Comparison of ENCODE assay signal across 24 mouse cellular contexts in the genomic region with DNA sequence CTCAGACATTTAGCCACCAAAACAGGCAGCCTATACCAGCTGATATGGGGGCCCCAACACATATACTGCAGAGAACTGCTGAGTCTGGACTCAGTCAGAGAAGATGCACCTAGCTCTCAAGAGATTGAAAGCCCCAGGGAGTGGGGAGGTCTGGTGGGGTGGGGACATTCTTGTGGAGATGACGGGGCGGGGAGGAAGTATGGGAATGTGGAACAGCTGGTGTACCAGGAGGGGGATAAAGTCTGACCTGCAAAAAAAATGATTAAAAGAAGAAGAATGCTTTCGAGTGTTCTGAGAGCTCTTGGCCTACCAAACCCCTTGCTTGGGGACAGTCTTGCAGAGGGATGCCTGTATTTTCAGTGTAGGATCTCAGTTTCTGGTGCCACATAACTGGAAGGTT. TPM values are rescaled to one million over a fixed set of nuclear protein-coding genes. Genes with fewer than 3 reads are reported as not detected.
DNase-seq lines count a peak whose midpoint lies in the region; TF ChIP-seq lines count a peak whose summit lies in the region.
"Had no signal": no experiment of that assay in that cellular context is flagged by ENCODE, and none has a peak within 500 bp of the region (broad histone marks: within the 10 kb centered on the region; RNA-seq: fewer than 3 reads in every experiment).

No protein-coding gene starts in this region.

- H3K79me3 ChIP-seq in C2C12 (ENCODE audit: low read depth): no peaks in the 10 kb centered on the region

- no peak overlapping the region for H3ac ChIP-seq in C2C12 (ENCODE audit: control insufficient read depth, insufficient read length, low read depth)
- no peak overlapping the region for H3ac ChIP-seq in myocyte (ENCODE audit: control insufficient read depth, insufficient read length)

- H3K4me3 ChIP-seq in C2C12 (ENCODE audit: insufficient read depth, poor library complexity, severe bottlenecking): no peak overlapping the region
- no peak overlapping the region for H3K4me3 ChIP-seq in myocyte
- H3K4me3 ChIP-seq: embryonic facial prominence, embryonic 13.5 days; embryonic facial prominence, embryonic 15.5 days; erythroblast, embryonic 14.5 days; forebrain, embryonic 10.5 days; forebrain, embryonic 12.5 days had no signal

- peak overlapping the region; percentile 22 for H3K4me2 ChIP-seq in myocyte (ENCODE audit: low read depth)
- H3K4me2 ChIP-seq: embryonic facial prominence, embryonic 13.5 days; embryonic facial prominence, embryonic 15.5 days; forebrain, embryonic 12.5 days had no signal

- peak; percentile 4 for DNase-seq in R1 (ENCODE audit: low read depth, low spot score)
- no peak for DNase-seq in cerebellum, adult 9-10 months
- no peak for DNase-seq in gastrocnemius, postnatal 10 days
- DNase-seq: adrenal gland, adult 8-10 months; adrenal gland, postnatal 14 days; adrenal gland, postnatal 36 days; B cell, adult 2 months; cerebellum, adult 11-12 months; cerebellum, adult 2 months; cerebellum, adult 9-11 months; cerebellum, postnatal 14 days; cerebellum, postnatal 36 days had no signal

- H3K36me3 ChIP-seq in C2C12 (ENCODE audit: control insufficient read depth, insufficient read depth): no peaks in the 10 kb centered on the region
- H3K36me3 ChIP-seq in myocyte (ENCODE audit: control insufficient read depth, insufficient read depth): no peaks in the 10 kb centered on the region
- H3K36me3 ChIP-seq: embryonic facial prominence, embryonic 13.5 days; embryonic facial prominence, embryonic 15.5 days; forebrain, embryonic 10.5 days; forebrain, embryonic 12.5 days had no signal

- TF ChIP-seq POLR2A in myocyte (IDR thresholded peaks at IDR 0.05; ENCODE audit: insufficient read length, low read depth): no peak

- H3K27me3 ChIP-seq in C2C12 (ENCODE audit: control insufficient read depth, insufficient read depth, insufficient read length) (no peaks in the 10 kb centered on the region), myocyte (ENCODE audit: control insufficient read depth, insufficient read depth, insufficient read length) (no peaks in the 10 kb centered on the region)
- H3K27me3 ChIP-seq: embryonic facial prominence, embryonic 13.5 days; embryonic facial prominence, embryonic 15.5 days; forebrain, embryonic 12.5 days; Patski had no signal

- TF ChIP-seq CTCF in C2C12 (IDR thresholded peaks at IDR 0.05; ENCODE audit: control insufficient read depth, insufficient read depth, insufficient read length): no peak

- H3K79me2 ChIP-seq in C2C12 (ENCODE audit: control insufficient read depth, insufficient read depth) (no peaks in the 10 kb centered on the region), myocyte (ENCODE audit: control insufficient read depth, insufficient read depth) (no peaks in the 10 kb centered on the region)

TF ChIP-seq in C2C12, 6 proteins besides CTCF, POLR2A, EP300 and RAD21:
- TF ChIP-seq MAX (IDR thresholded peaks at IDR 0.05) (no peak), MYOD1 (IDR thresholded peaks at IDR 0.05; ENCODE audit: control insufficient read depth, insufficient read length, low read depth) (peak; percentile 29), CEBPB (IDR thresholded peaks at IDR 0.05; ENCODE audit: low read depth) (no peak), MYOG (IDR thresholded peaks at IDR 0.05; ENCODE audit: control insufficient read depth, extremely low read depth, insufficient read length) (no peak), USF1 (IDR thresholded peaks at IDR 0.05; ENCODE audit: low read depth) (no peak)

TF ChIP-seq in myocyte, 11 proteins besides CTCF, POLR2A, EP300 and RAD21:
- TF ChIP-seq MYOD1 (IDR thresholded peaks at IDR 0.05; ENCODE audit: control insufficient read depth in 1 of 3, insufficient read length in 2 of 3, low read depth in 2 of 3) (peak in 2 of 3 experiments; percentile 42 to 75), MYOG (IDR thresholded peaks at IDR 0.05; ENCODE audit: control insufficient read depth in 1 of 3, insufficient read depth in 1 of 3, insufficient read length in 2 of 3, low read depth in 2 of 3) (peak in 1 of 3 experiments; percentile 17), TCF12 (IDR thresholded peaks at IDR 0.05; ENCODE audit: insufficient read depth, poor library complexity, severe bottlenecking) (peak; percentile 56), E2F4 (IDR thresholded peaks at IDR 0.05; ENCODE audit: insufficient read depth) (no peak)
TF ChIP-seq in myocyte: peak in this region for 3.

RNA-seq across cellular contexts. Expression of a gene that starts 42.1 kb away (rescaled TPM):
- polyA plus RNA-seq in C2C12 (2012; fragmentation: generic; extraction: Trizol) (not detected), myocyte (2012; fragmentation: generic; extraction: Trizol) (0.14 TPM)
- 10 to 100 TPM; 40.9 to 55.1 TPM for total RNA-seq in gastrocnemius, postnatal 10 days (2021)
- total RNA-seq: common myeloid progenitor, adult 5-6 weeks; MEL had no signal
- polyA plus RNA-seq: embryonic facial prominence, embryonic 11.5 days; erythroblast, embryonic 14.5 days; forebrain, embryonic 10.5 days; forebrain, embryonic 12.5 days had no signal

RNA-seq across cellular contexts. Expression of a gene that starts 58.0 kb away (rescaled TPM):
- polyA plus RNA-seq in C2C12 (2012; fragmentation: generic; extraction: Trizol) (0.09 TPM), myocyte (2012; fragmentation: generic; extraction: Trizol) (2.1 TPM)
- total RNA-seq in gastrocnemius, postnatal 10 days (2021): 10 to 100 TPM; 11.3 to 12.1 TPM
- total RNA-seq: common myeloid progenitor, adult 5-6 weeks; MEL had no signal
- polyA plus RNA-seq: activated CD4-positive, CD25-positive, alpha-beta regulatory T cell, adult 4 months; erythroblast, embryonic 14.5 days had no signal
